Mouse (Mus musculus) hindbrain, embryonic 16.5 days (tissue): ENCODE data around the gene Mettl24. TPM values are rescaled to one million over a fixed set of nuclear protein-coding genes. Genes with fewer than 3 reads are reported as not detected.
A peak's percentile ranks its signal among the peaks of the same experiment; 100 is the strongest.

ENCODE experiments used
- ATAC-seq: fragments of 200-750 bp; cut with Nextera tagmentation; 2 replicates; pipeline ENCODE4 v1.8.0; 2017; ENCODE audit warnings: moderate TSS enrichment, moderate library complexity
- H3K27ac ChIP-seq: fragments of 300-500 bp; sonication (generic); 2 replicates; pipeline ENCODE4 v1.5.1; 2014; ENCODE audit warnings: low read depth, mild to moderate bottlenecking, control low read depth, low read length, moderate library complexity
- H3K27me3 ChIP-seq: fragments of 300-500 bp; sonication (generic); replicated peaks from 2 replicates; pipeline ENCODE4 v1.6.1; 2014; ENCODE audit warnings: low read length; ENCODE audit not compliant: control insufficient read depth, insufficient read depth
- H3K36me3 ChIP-seq: fragments of 300-500 bp; sonication (generic); 2 replicates; pipeline ENCODE4 v1.6.1; 2014; ENCODE audit warnings: mild to moderate bottlenecking, low read length, moderate library complexity, mixed read lengths; ENCODE audit not compliant: control insufficient read depth, insufficient read depth
- H3K4me1 ChIP-seq: fragments of 300-500 bp; sonication (generic); 2 replicates; pipeline ENCODE4 v1.6.1; 2014; ENCODE audit warnings: low read depth, low read length; ENCODE audit not compliant: control insufficient read depth, insufficient read depth
- H3K4me2 ChIP-seq: fragments of 300-500 bp; sonication (generic); 2 replicates; pipeline ENCODE4 v1.6.1; 2014; ENCODE audit warnings: mild to moderate bottlenecking, low read length, control low read depth, moderate library complexity
- H3K4me3 ChIP-seq: fragments of 300-500 bp; sonication (generic); 2 replicates; pipeline ENCODE4 v1.5.1; 2014; ENCODE audit warnings: mild to moderate bottlenecking, low read length, control low read depth, moderate library complexity
- H3K9ac ChIP-seq: fragments of 300-500 bp; sonication (generic); 2 replicates; pipeline ENCODE4 v1.6.1; 2014; ENCODE audit warnings: low read depth, mild to moderate bottlenecking, control low read depth, low read length, moderate library complexity
- H3K9me3 ChIP-seq: fragments of 300-500 bp; sonication (generic); 2 replicates; pipeline ENCODE4 v1.6.1; 2014; ENCODE audit warnings: mild to moderate bottlenecking, low read length, moderate library complexity; ENCODE audit not compliant: control insufficient read depth
- WGBS: fragments of 180-500 bp; shearing (Covaris S2); extraction: QIAGEN DNeasy Blood & Tissue Kit; methylation state at CpG from one replicate; pipeline ENCODE4 v1.1.7; 2014; 5-methylcytosine and 5-hydroxymethylcytosine counted together
- polyA plus RNA-seq: library from polyadenylated mRNA; unstranded; fragments of >200 nt; fragmentation: Nextera tagmentation; extraction: Ambion mirVana; gene quantifications from 2 replicates; pipeline ENCODE4 v1.2.1, GENCODE M21; 2015

Mettl24 gene
- polyA plus RNA-seq, 1 experiment from 2014 or later: 0.84 TPM

- H3K27me3 ChIP-seq: no peaks in the 10 kb centered on the region
- H3K4me2 ChIP-seq: no peak overlapping the region
- no peaks in the 10 kb centered on the region for H3K9me3 ChIP-seq
- no peaks in the 10 kb centered on the region for H3K36me3 ChIP-seq
- no peak overlapping the region for H3K27ac ChIP-seq
- H3K9ac ChIP-seq: no peak overlapping the region
- peaks cover 10% of the 10 kb centered on the region for H3K4me1 ChIP-seq
- no peak overlapping the region for H3K4me3 ChIP-seq
- 90% methylated on average over 7 of the region's 7 CpGs for WGBS
- no peak for ATAC-seq
Measured at GRCm38 (mm10) chr10:40675921-40676320, 7.2 kb upstream of the Mettl24 start.

- H3K27ac ChIP-seq: no peak overlapping the region
- no peaks in the 10 kb centered on the region for H3K36me3 ChIP-seq
- no peak overlapping the region for H3K9ac ChIP-seq
- no peak overlapping the region for H3K4me3 ChIP-seq
- H3K4me2 ChIP-seq: no peak overlapping the region
- H3K27me3 ChIP-seq: no peaks in the 10 kb centered on the region
- WGBS: 83% methylated on average over 3 of the region's 3 CpGs
- H3K9me3 ChIP-seq: no peaks in the 10 kb centered on the region
- no peak for ATAC-seq
- H3K4me1 ChIP-seq: peaks cover 13% of the 10 kb centered on the region
Measured at GRCm38 (mm10) chr10:40678477-40678876, 4.6 kb upstream of the Mettl24 start.

GRCm38 (mm10) chr10:40682470-40682869 is 612 bp upstream of the Mettl24 start:
- Histone ChIP-seq H3K9me3 (no peaks in the 10 kb centered on the region), H3K4me3 (no peak overlapping the region)
- no peak for ATAC-seq

GRCm38 (mm10) chr10:40683868-40684253 is 779 bp downstream of the Mettl24 start:
- H3K4me2 ChIP-seq: peak overlapping the region; percentile 100
- no peaks in the 10 kb centered on the region for H3K9me3 ChIP-seq
- 64% methylated on average over 9 of the region's 9 CpGs for WGBS
- H3K4me1 ChIP-seq: peaks cover 11% of the 10 kb centered on the region
- H3K27ac ChIP-seq: no peak overlapping the region
- H3K36me3 ChIP-seq: no peaks in the 10 kb centered on the region
- H3K27me3 ChIP-seq: no peaks in the 10 kb centered on the region
- ATAC-seq: peak; percentile 34; the same call in 1 of the 2 replicates
- H3K9ac ChIP-seq: no peak overlapping the region
- no peak overlapping the region for H3K4me3 ChIP-seq

More at GRCm38 (mm10) chr10:40682470-40682869, 612 bp upstream of the Mettl24 start:
- Histone ChIP-seq H3K27me3 (no peaks in the 10 kb centered on the region), H3K4me2 (peak overlapping the region; percentile 100), H3K36me3 (no peaks in the 10 kb centered on the region), H3K4me1 (peaks cover 11% of the 10 kb centered on the region), H3K27ac (no peak overlapping the region), H3K9ac (no peak overlapping the region)
- 21% methylated on average over 8 of the region's 8 CpGs for WGBS

GRCm38 (mm10) chr10:40684326-40684725 is 1.2 kb downstream of the Mettl24 start:
- no peaks in the 10 kb centered on the region for H3K36me3 ChIP-seq
- H3K4me3 ChIP-seq: no peak overlapping the region
- peaks cover 11% of the 10 kb centered on the region for H3K4me1 ChIP-seq
- H3K27ac ChIP-seq: no peak overlapping the region
- 95% methylated on average over 7 of the region's 7 CpGs for WGBS
- H3K4me2 ChIP-seq: no peak overlapping the region
- H3K27me3 ChIP-seq: no peaks in the 10 kb centered on the region
- ATAC-seq: no peak
- H3K9ac ChIP-seq: no peak overlapping the region
- no peaks in the 10 kb centered on the region for H3K9me3 ChIP-seq

- Histone ChIP-seq H3K9ac (no peak overlapping the region), H3K4me1 (peaks cover 11% of the 10 kb centered on the region), H3K4me3 (no peak overlapping the region), H3K36me3 (no peaks in the 10 kb centered on the region), H3K27ac (no peak overlapping the region), H3K9me3 (no peaks in the 10 kb centered on the region), H3K27me3 (no peaks in the 10 kb centered on the region), H3K4me2 (no peak overlapping the region)
- ATAC-seq: no peak
- WGBS: 41% methylated on average over 8 of the region's 8 CpGs
Measured at GRCm38 (mm10) chr10:40685641-40686040, 2.6 kb downstream of the Mettl24 start.

- Histone ChIP-seq H3K9ac (no peak overlapping the region), H3K9me3 (no peaks in the 10 kb centered on the region), H3K4me3 (no peak overlapping the region), H3K36me3 (no peaks in the 10 kb centered on the region), H3K4me2 (no peak overlapping the region), H3K27ac (no peak overlapping the region), H3K4me1 (peaks cover 11% of the 10 kb centered on the region), H3K27me3 (no peaks in the 10 kb centered on the region)
- ATAC-seq: no peak
- WGBS: 89% methylated on average over 4 of the region's 4 CpGs
Measured at GRCm38 (mm10) chr10:40686976-40687375, 3.9 kb downstream of the Mettl24 start.

- ATAC-seq: no peak
- H3K9me3 ChIP-seq: no peaks in the 10 kb centered on the region
- H3K4me2 ChIP-seq: no peak overlapping the region
- H3K27ac ChIP-seq: no peak overlapping the region
- H3K4me3 ChIP-seq: no peak overlapping the region
- WGBS: 77% methylated on average over 2 of the region's 2 CpGs
- H3K9ac ChIP-seq: no peak overlapping the region
- H3K27me3 ChIP-seq: no peaks in the 10 kb centered on the region
- H3K36me3 ChIP-seq: no peaks in the 10 kb centered on the region
- H3K4me1 ChIP-seq: peaks cover 9% of the 10 kb centered on the region
Measured at GRCm38 (mm10) chr10:40687407-40687806, 4.3 kb downstream of the Mettl24 start.

- Histone ChIP-seq H3K36me3 (no peaks in the 10 kb centered on the region), H3K27me3 (no peaks in the 10 kb centered on the region), H3K4me1 (peaks cover 4% of the 10 kb centered on the region; the same call in 1 of the 2 replicates), H3K4me2 (no peak overlapping the region), H3K9ac (no peak overlapping the region), H3K27ac (no peak overlapping the region), H3K9me3 (no peaks in the 10 kb centered on the region), H3K4me3 (no peak overlapping the region)
- 74% methylated on average over 6 of the region's 6 CpGs for WGBS
- no peak for ATAC-seq
Measured at GRCm38 (mm10) chr10:40688266-40688665, 5.2 kb downstream of the Mettl24 start.

GRCm38 (mm10) chr10:40688873-40689272 is 5.8 kb downstream of the Mettl24 start:
- Histone ChIP-seq H3K27me3 (no peaks in the 10 kb centered on the region), H3K4me2 (no peak overlapping the region), H3K9ac (no peak overlapping the region), H3K27ac (no peak overlapping the region), H3K36me3 (no peaks in the 10 kb centered on the region), H3K4me1 (no peaks in the 10 kb centered on the region), H3K9me3 (no peaks in the 10 kb centered on the region), H3K4me3 (no peak overlapping the region)
- peak; percentile 37; the same call in 1 of the 2 replicates for ATAC-seq
- WGBS: 32% methylated on average over 1 of the region's 1 CpGs
